Mouse (Mus musculus) stomach, postnatal 0 days (tissue): ENCODE data around the gene Egln1. TPM values are rescaled to one million over a fixed set of nuclear protein-coding genes. Genes with fewer than 3 reads are reported as not detected.

Experiments used
- ATAC-seq: fragments of 200-750 bp; cut with Nextera tagmentation; 2 replicates; pipeline ENCODE4 v1.8.0; 2017; ENCODE audit not compliant: low FRiP score, low TSS enrichment
- DNase-seq: peaks from one replicate; pipeline ENCODE4 v3.0.0-alpha.2; 2016; ENCODE audit warnings: low spot score
- H3K27ac ChIP-seq: fragments of 300-500 bp; sonication (generic); replicated peaks from 2 replicates; pipeline ENCODE4 v1.5.1; 2014; ENCODE audit warnings: mild to moderate bottlenecking, control low read depth
- H3K27me3 ChIP-seq: fragments of 300-500 bp; sonication (generic); 2 replicates; pipeline ENCODE4 v1.6.1; 2014; ENCODE audit warnings: low read length; ENCODE audit not compliant: control insufficient read depth, insufficient read depth
- H3K36me3 ChIP-seq: fragments of 300-500 bp; sonication (generic); 2 replicates; pipeline ENCODE4 v1.6.1; 2014; ENCODE audit warnings: low read length, mixed read lengths; ENCODE audit not compliant: control insufficient read depth, insufficient read depth
- H3K4me1 ChIP-seq: fragments of 300-500 bp; sonication (generic); replicated peaks from 2 replicates; pipeline ENCODE4 v1.6.1; 2014; ENCODE audit warnings: antibody characterized with exemption; ENCODE audit not compliant: control insufficient read depth, insufficient read depth
- H3K4me2 ChIP-seq: fragments of 300-500 bp; sonication (generic); replicated peaks from 2 replicates; pipeline ENCODE4 v1.6.1; 2014; ENCODE audit warnings: low read depth, mild to moderate bottlenecking, control low read depth, moderate library complexity
- H3K4me3 ChIP-seq: fragments of 300-500 bp; sonication (generic); 2 replicates; pipeline ENCODE4 v1.5.1; 2014; ENCODE audit warnings: low read depth, low read length, control low read depth
- H3K9ac ChIP-seq: fragments of 300-500 bp; sonication (generic); 2 replicates; pipeline ENCODE4 v1.6.1; 2014; ENCODE audit warnings: mild to moderate bottlenecking, low read length, control low read depth, mixed read lengths
- H3K9me3 ChIP-seq: fragments of 300-500 bp; sonication (generic); 2 replicates; pipeline ENCODE4 v1.6.1; 2016; ENCODE audit warnings: low read length; ENCODE audit not compliant: control insufficient read depth
- CTCF ChIP-seq: IDR thresholded peaks from 2 replicates; pipeline ENCODE4 v1.5.1; 2016; ENCODE audit warnings: antibody characterized with exemption, low read depth, mild to moderate bottlenecking, moderate library complexity
- EP300 ChIP-seq: optimal IDR thresholded peaks from 2 replicates; pipeline ENCODE3; 2016; ENCODE audit warnings: antibody characterized with exemption
- WGBS: fragments of 180-500 bp; shearing (Covaris S2); extraction: QIAGEN DNeasy Blood & Tissue Kit; methylation state at CpG from one replicate; pipeline ENCODE4 v1.1.7; 2014; 5-methylcytosine and 5-hydroxymethylcytosine counted together
- polyA plus RNA-seq: library from polyadenylated mRNA; unstranded; fragments of >200 nt; fragmentation: Nextera tagmentation; extraction: Ambion mirVana; gene quantifications from 2 replicates; pipeline ENCODE4 v1.2.1, GENCODE M21; 2015

Egln1 gene
- polyA plus RNA-seq, 1 experiment from 2014 or later = 7.1 TPM

DNA sequence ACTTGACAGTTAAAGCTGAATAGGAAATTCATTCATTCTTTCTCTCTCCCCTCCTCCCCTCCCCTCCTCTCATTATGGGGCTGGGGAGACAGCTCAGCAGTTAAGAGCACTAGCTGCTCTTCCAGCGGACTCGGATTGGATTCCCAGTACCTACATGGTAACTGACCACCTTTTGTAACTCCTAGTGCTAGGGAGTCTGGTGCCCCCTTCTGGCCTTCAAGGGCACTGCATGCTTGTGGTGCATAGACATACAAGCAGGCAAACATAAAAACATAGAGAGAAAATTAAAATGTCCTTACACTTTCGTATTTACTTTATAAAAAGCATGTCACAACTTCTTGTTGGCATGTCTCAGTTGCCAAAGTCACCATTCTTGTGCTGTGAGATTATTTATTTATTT lies 30.9 kb upstream of the Egln1 start:
- H3K27me3 ChIP-seq = no peaks in the 10 kb centered on the region
- no peak overlapping the region for H3K4me2 ChIP-seq
- TF ChIP-seq EP300 (no peak), CTCF (peak; percentile 43)
- H3K9ac ChIP-seq = no peak overlapping the region
- no peaks in the 10 kb centered on the region for H3K4me1 ChIP-seq
- DNase-seq = no peak
- H3K4me3 ChIP-seq = no peak overlapping the region
- ATAC-seq = no peak
- H3K27ac ChIP-seq = no peak overlapping the region
- no peaks in the 10 kb centered on the region for H3K9me3 ChIP-seq
- no peaks in the 10 kb centered on the region for H3K36me3 ChIP-seq
- 93% methylated on average over 3 of the region's 3 CpGs for WGBS

DNA sequence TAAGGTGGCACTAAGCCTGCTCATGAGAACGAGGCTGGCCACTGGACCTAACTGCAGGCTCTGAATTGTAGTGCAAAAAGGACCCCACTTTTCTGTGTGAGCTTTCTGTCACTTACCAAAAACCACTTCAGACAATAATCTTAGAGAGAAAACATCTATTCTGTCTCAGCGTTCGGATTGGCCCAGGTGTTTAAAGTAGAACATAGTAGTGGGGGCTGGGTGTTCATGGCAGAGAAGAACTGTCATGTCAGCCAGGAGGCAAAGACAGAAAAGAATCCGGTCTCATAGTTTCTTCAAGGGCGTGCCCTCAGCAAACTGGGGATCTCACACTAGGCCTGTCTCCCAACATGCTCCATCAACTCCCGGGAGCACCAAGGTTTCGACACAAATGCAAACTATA lies 28.9 kb upstream of the Egln1 start:
- H3K9ac ChIP-seq = no peak overlapping the region
- H3K9me3 ChIP-seq = no peaks in the 10 kb centered on the region
- H3K4me2 ChIP-seq = no peak overlapping the region
- H3K36me3 ChIP-seq = no peaks in the 10 kb centered on the region
- no peaks in the 10 kb centered on the region for H3K27me3 ChIP-seq
- ATAC-seq = no peak
- 68% methylated on average over 7 of the region's 7 CpGs for WGBS
- DNase-seq = no peak
- no peak overlapping the region for H3K4me3 ChIP-seq
- no peak for TF ChIP-seq CTCF
- no peak for TF ChIP-seq EP300
- H3K4me1 ChIP-seq = no peaks in the 10 kb centered on the region
- no peak overlapping the region for H3K27ac ChIP-seq

DNA sequence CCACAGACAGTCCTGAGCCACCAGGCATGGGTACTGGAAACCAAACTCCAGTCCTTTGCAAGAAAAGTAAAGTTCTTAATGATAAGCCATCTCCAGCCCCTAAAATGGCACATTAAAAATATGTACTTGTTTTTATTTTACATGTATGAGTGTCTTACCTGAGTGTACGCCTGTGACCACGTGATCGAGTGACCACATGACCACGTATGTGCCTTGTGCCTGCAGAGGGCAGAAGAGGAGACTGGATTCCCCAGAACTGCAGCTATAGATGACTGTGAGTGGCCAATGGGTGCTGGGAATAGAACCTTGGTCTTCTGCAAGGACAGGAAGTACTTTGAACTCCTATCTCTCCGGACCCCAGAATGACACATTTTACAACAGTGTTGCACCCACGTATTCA lies 27.1 kb upstream of the Egln1 start:
- 88% methylated on average over 6 of the region's 6 CpGs for WGBS

DNA sequence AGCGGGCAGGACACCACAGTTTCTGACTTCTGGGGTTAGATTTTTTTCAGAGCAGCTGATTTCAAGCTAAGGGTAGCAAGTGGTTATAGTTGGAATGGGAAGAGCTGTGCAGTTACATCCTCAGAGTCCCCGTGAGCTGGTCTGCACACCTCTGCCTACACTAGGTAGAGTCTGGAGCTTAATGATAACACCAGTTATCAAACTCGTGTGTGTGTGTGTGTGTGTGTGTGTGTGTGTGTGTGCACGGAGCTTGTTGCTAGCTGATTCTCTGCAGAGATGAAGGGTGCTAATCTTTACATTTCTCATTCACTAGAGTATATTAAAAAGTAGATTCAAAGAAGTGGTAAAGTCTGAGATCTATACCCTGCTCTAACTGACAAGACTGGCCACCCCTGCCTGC lies 25.1 kb upstream of the Egln1 start:
- no peaks in the 10 kb centered on the region for H3K27me3 ChIP-seq
- no peak overlapping the region for H3K27ac ChIP-seq
- no peaks in the 10 kb centered on the region for H3K9me3 ChIP-seq
- H3K4me2 ChIP-seq = no peak overlapping the region
- ATAC-seq = no peak
- no peaks in the 10 kb centered on the region for H3K36me3 ChIP-seq
- H3K9ac ChIP-seq = no peak overlapping the region
- 63% methylated on average over 4 of the region's 4 CpGs for WGBS
- no peak for DNase-seq
- TF ChIP-seq EP300 = no peak
- H3K4me1 ChIP-seq = no peaks in the 10 kb centered on the region
- no peak overlapping the region for H3K4me3 ChIP-seq

More for the DNA sequence above, 27.1 kb upstream of the Egln1 start:
- Histone ChIP-seq H3K9ac (no peak overlapping the region), H3K4me3 (no peak overlapping the region), H3K4me2 (no peak overlapping the region), H3K9me3 (no peaks in the 10 kb centered on the region), H3K27me3 (no peaks in the 10 kb centered on the region), H3K36me3 (no peaks in the 10 kb centered on the region), H3K4me1 (no peaks in the 10 kb centered on the region), H3K27ac (no peak overlapping the region)
- ATAC-seq = no peak
- no peak for DNase-seq
- TF ChIP-seq EP300 = no peak
- no peak for TF ChIP-seq CTCF

DNA sequence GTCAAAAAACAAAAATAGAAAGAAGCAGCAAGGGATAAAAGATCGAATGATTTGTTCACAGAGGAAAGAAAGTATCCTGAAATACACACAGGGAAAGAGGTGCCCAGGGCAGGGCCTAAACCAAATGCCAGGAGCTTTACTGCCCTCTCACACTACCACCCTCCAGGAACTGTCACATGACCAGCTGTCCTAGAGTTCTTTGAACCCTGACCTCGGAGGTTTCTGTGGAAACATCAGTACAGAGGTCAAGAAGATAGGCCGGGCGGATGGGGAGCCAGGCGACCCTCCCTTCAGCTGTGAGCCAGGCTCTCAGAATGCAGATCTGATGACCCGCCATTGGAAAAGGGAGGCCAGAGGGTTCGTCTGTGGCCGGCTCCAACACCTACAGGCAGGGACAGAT lies 24.1 kb upstream of the Egln1 start:
- no peak overlapping the region for H3K4me2 ChIP-seq
- 75% methylated on average over 8 of the region's 8 CpGs for WGBS
- no peaks in the 10 kb centered on the region for H3K36me3 ChIP-seq
- DNase-seq = no peak
- no peak for ATAC-seq
- peaks cover 2% of the 10 kb centered on the region; the same call in 1 of the 2 replicates for H3K4me1 ChIP-seq
- H3K9me3 ChIP-seq = no peaks in the 10 kb centered on the region
- H3K4me3 ChIP-seq = no peak overlapping the region
- TF ChIP-seq CTCF (no peak), EP300 (no peak)
- no peaks in the 10 kb centered on the region for H3K27me3 ChIP-seq
- no peak overlapping the region for H3K27ac ChIP-seq
- H3K9ac ChIP-seq = no peak overlapping the region

DNA sequence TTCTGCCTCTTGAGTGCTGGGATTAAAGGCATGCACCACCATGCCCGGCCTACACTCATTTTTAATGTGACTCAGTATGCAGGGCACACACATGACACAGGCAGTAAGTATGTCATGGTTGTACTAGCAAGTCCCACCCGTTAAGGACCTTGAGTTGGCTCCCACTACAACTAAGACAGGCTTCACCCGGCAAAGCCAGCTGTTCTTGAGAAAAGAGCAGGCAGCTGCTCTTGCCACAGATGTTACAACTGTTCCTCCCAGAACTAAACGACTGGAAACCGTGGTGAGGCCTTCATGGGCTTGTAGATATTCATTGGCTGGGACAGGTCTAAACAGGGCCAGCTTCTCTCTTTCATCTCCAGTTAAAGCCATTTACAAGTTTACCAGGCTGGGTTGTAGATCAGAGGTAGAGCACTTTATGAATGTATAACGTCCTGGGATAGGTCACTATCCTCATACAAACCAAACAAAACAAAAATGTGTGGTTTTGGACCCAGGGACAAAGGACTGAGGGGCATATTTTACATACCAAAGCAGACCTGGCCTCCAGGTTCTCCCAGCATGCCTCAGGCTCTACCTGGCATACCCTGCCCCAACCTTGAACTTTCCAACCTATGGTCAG lies 21.3 kb upstream of the Egln1 start:
- no peak overlapping the region for H3K4me3 ChIP-seq
- H3K4me2 ChIP-seq = no peak overlapping the region
- WGBS = 56% methylated on average over 6 of the region's 6 CpGs
- H3K27me3 ChIP-seq = no peaks in the 10 kb centered on the region
- ATAC-seq (0 out of 2 replicates have a peak, but pooled peaks have one; percentile 40), DNase-seq (no peak)
- no peaks in the 10 kb centered on the region for H3K9me3 ChIP-seq
- peaks cover 2% of the 10 kb centered on the region; the same call in 1 of the 2 replicates for H3K4me1 ChIP-seq
- H3K9ac ChIP-seq = no peak overlapping the region
- H3K27ac ChIP-seq = no peak overlapping the region
- H3K36me3 ChIP-seq = no peaks in the 10 kb centered on the region
- TF ChIP-seq CTCF = no peak
- TF ChIP-seq EP300 = no peak
